Mouse (Mus musculus): ENCODE results near the gene 1810010D01Rik.

DNA sequence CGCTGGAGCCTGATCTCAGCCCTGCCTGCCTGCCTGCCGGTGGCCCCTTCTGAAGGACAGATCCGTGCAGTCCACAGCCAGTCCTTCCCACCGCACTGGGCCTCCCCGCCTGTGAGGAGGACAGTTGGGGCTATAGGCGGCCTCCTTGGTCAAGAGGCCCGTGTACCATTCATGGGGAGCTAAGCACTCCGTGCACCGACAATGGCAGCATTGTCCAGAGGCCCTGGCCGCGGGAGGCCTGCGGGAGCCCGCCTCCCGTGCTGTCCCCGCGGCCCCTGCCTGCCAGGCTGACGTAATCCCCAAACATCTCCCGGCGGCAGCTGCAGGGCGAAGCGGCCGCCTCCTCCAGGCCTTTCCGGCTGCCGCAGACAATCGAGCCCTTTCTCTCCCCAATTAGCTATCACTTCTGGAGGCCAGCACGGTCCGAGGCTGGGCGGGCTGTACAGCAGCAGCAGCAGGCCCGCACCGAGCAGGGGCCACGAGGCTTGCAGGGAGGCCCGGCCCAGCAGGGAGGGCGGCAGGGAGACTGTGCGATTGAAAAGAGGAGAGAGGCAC is 1.8 kb downstream of the 1810010D01Rik start:
- no peak for TF ChIP-seq CTCF (IDR thresholded peaks at IDR 0.05; ENCODE audit: low read depth, low read length)
- no peak for TF ChIP-seq POLR2A (IDR thresholded peaks at IDR 0.05; ENCODE audit: borderline replicate concordance, low read depth, low read length)

Data from bone marrow macrophage, adult 2 months (primary cell).